Mouse (Mus musculus) liver, embryonic 13.5 days (tissue): ENCODE results near the gene Smarcc1. TPM values are rescaled to one million over a fixed set of nuclear protein-coding genes. Genes with fewer than 3 reads are reported as not detected.
"Not testable (repeated sequence)": the region's sequence is repeated elsewhere in the genome, so short reads cannot be mapped to it uniquely, and the experiment has no call there.

Source experiments
- ATAC-seq: fragments of 200-750 bp; cut with Nextera tagmentation; 2 replicates; pipeline ENCODE4 v1.8.0; 2017; ENCODE audit warnings: low read depth, mild to moderate bottlenecking, moderate number of reproducible peaks, moderate library complexity
- DNase-seq: peaks from one replicate; pipeline ENCODE4 v3.0.0; 2022
- H3K27ac ChIP-seq: fragments of 300-500 bp; sonication (generic); 2 replicates; pipeline ENCODE4 v1.5.1; 2015; ENCODE audit warnings: moderate library complexity, mild to moderate bottlenecking, inconsistent platforms
- H3K27me3 ChIP-seq: fragments of 300-500 bp; sonication (generic); 2 replicates; pipeline ENCODE4 v1.6.1; 2015; ENCODE audit warnings: mild to moderate bottlenecking, inconsistent platforms
- H3K36me3 ChIP-seq: fragments of 300-500 bp; sonication (generic); 2 replicates; pipeline ENCODE4 v1.6.1; 2015; ENCODE audit warnings: mild to moderate bottlenecking, inconsistent platforms
- H3K4me1 ChIP-seq: fragments of 300-500 bp; sonication (generic); replicated peaks from 2 replicates; pipeline ENCODE4 v1.6.1; 2015; ENCODE audit warnings: inconsistent platforms
- H3K4me2 ChIP-seq: fragments of 300-500 bp; sonication (generic); 2 replicates; pipeline ENCODE4 v1.6.1; 2015; ENCODE audit warnings: inconsistent platforms, mild to moderate bottlenecking, moderate library complexity
- H3K4me3 ChIP-seq: fragments of 300-500 bp; sonication (generic); replicated peaks from 2 replicates; pipeline ENCODE4 v1.5.1; 2015; ENCODE audit warnings: mild to moderate bottlenecking, inconsistent platforms
- H3K9ac ChIP-seq: fragments of 300-500 bp; sonication (generic); 2 replicates; pipeline ENCODE4 v1.6.1; 2015; ENCODE audit warnings: mild to moderate bottlenecking, inconsistent platforms
- H3K9me3 ChIP-seq: fragments of 300-500 bp; sonication (generic); replicated peaks from 2 replicates; pipeline ENCODE4 v1.6.1; 2016; ENCODE audit warnings: inconsistent platforms
- WGBS: fragments of 180-500 bp; shearing (Covaris S2); methylation state at CpG from one replicate; pipeline ENCODE4 v1.1.7; 2015; ENCODE audit not compliant: insufficient replicate concordance; 5-methylcytosine and 5-hydroxymethylcytosine counted together
- polyA plus RNA-seq: library from polyadenylated mRNA; unstranded; fragments of >200 nt; fragmentation: Nextera tagmentation; extraction: Ambion mirVana; gene quantifications from 2 replicates; pipeline ENCODE4 v1.2.1, GENCODE M21; 2015

Gene Smarcc1
- polyA plus RNA-seq: 43.4 and 54.5 TPM in 2 replicates

- Histone ChIP-seq H3K4me1 (peaks cover 27% of the 10 kb centered on the region), H3K9me3 (no peaks in the 10 kb centered on the region), H3K4me2 (peak within 1 kb of the TSS; percentile 83), H3K36me3 (peaks cover 11% of the 10 kb centered on the region), H3K27ac (peak within 1 kb of the TSS; percentile 91), H3K4me3 (peak within 1 kb of the TSS; percentile 83), H3K27me3 (no peaks in the 10 kb centered on the region), H3K9ac (peak within 1 kb of the TSS; percentile 91)
- WGBS: under 1% methylated on average over 75 of the region's 79 CpGs
- ATAC-seq: peak; percentile 95
- peak; percentile 82 for DNase-seq
These were observed at the start of gene Smarcc1 for GRCm38 (mm10) chr9:110116977-110117778. Smarcc1 (plus strand) TSS chr9:110117708.

- 78% methylated on average over 6 of the region's 6 CpGs for WGBS
- no peak for ATAC-seq
- no peak overlapping the region for H3K27ac ChIP-seq
- no peaks in the 10 kb centered on the region for H3K4me1 ChIP-seq
- DNase-seq: no peak
- no peak overlapping the region for H3K4me3 ChIP-seq
- peaks cover 12% of the 10 kb centered on the region for H3K36me3 ChIP-seq
- no peaks in the 10 kb centered on the region for H3K9me3 ChIP-seq
- H3K9ac ChIP-seq: no peak overlapping the region
- no peak overlapping the region for H3K4me2 ChIP-seq
- H3K27me3 ChIP-seq: no peaks in the 10 kb centered on the region
These were observed 48.8 kb upstream of the Smarcc1 start for GRCm38 (mm10) chr9:110068745-110069144.

GRCm38 (mm10) chr9:110070358-110070757 is 47.1 kb upstream of the Smarcc1 start:
- H3K27me3 ChIP-seq: no peaks in the 10 kb centered on the region
- no peak for ATAC-seq

GRCm38 (mm10) chr9:110071011-110071410 is 46.5 kb upstream of the Smarcc1 start:
- peaks cover 12% of the 10 kb centered on the region for H3K36me3 ChIP-seq
- H3K9ac ChIP-seq: no peak overlapping the region
- no peak for DNase-seq
- WGBS: 68% methylated on average over 4 of the region's 4 CpGs
- H3K4me3 ChIP-seq: no peak overlapping the region
- no peaks in the 10 kb centered on the region for H3K4me1 ChIP-seq
- no peak overlapping the region for H3K4me2 ChIP-seq
- H3K27ac ChIP-seq: no peak overlapping the region
- ATAC-seq: no peak
- no peaks in the 10 kb centered on the region for H3K9me3 ChIP-seq
- H3K27me3 ChIP-seq: no peaks in the 10 kb centered on the region

More at GRCm38 (mm10) chr9:110070358-110070757, 47.1 kb upstream of the Smarcc1 start:
- WGBS: 77% methylated on average over 9 of the region's 9 CpGs
- H3K4me2 ChIP-seq: no peak overlapping the region
- no peaks in the 10 kb centered on the region for H3K4me1 ChIP-seq
- no peaks in the 10 kb centered on the region for H3K9me3 ChIP-seq
- peaks cover 12% of the 10 kb centered on the region for H3K36me3 ChIP-seq
- no peak overlapping the region for H3K9ac ChIP-seq
- H3K4me3 ChIP-seq: no peak overlapping the region
- DNase-seq: no peak
- no peak overlapping the region for H3K27ac ChIP-seq

GRCm38 (mm10) chr9:110071843-110072242 is 45.7 kb upstream of the Smarcc1 start:
- 3% methylated on average over 1 of the region's 1 CpGs for WGBS

GRCm38 (mm10) chr9:110076468-110076867 is 41.0 kb upstream of the Smarcc1 start:
- not testable (repeated sequence) for H3K9me3 ChIP-seq, H3K4me1 ChIP-seq, H3K4me3 ChIP-seq, H3K27me3 ChIP-seq, H3K4me2 ChIP-seq, ATAC-seq, H3K27ac ChIP-seq, H3K9ac ChIP-seq, DNase-seq
- 48% methylated on average over 7 of the region's 7 CpGs for WGBS
- H3K36me3 ChIP-seq: peaks cover 14% of the 10 kb centered on the region

More at GRCm38 (mm10) chr9:110071843-110072242, 45.7 kb upstream of the Smarcc1 start:
- ATAC-seq (no peak), DNase-seq (peak; percentile 46)
- no peak overlapping the region for H3K4me3 ChIP-seq
- H3K27me3 ChIP-seq: no peaks in the 10 kb centered on the region
- peaks cover 12% of the 10 kb centered on the region for H3K36me3 ChIP-seq
- H3K9me3 ChIP-seq: no peaks in the 10 kb centered on the region
- H3K4me1 ChIP-seq: no peaks in the 10 kb centered on the region
- H3K27ac ChIP-seq: no peak overlapping the region
- H3K9ac ChIP-seq: no peak overlapping the region
- no peak overlapping the region for H3K4me2 ChIP-seq

- Histone ChIP-seq H3K4me1 (no peaks in the 10 kb centered on the region), H3K27ac (no peak overlapping the region), H3K36me3 (peaks cover 45% of the 10 kb centered on the region), H3K9ac (no peak overlapping the region), H3K4me2 (no peak overlapping the region), H3K4me3 (no peak overlapping the region), H3K9me3 (no peaks in the 10 kb centered on the region), H3K27me3 (no peaks in the 10 kb centered on the region)
- DNase-seq (no peak), ATAC-seq (no peak)
- 71% methylated on average over 3 of the region's 3 CpGs for WGBS
These were observed 36.4 kb upstream of the Smarcc1 start for GRCm38 (mm10) chr9:110081066-110081465.

- no peak overlapping the region for H3K27ac ChIP-seq
- WGBS: 86% methylated on average over 25 of the region's 25 CpGs
- DNase-seq: no peak
These were observed 33.1 kb upstream of the Smarcc1 start for GRCm38 (mm10) chr9:110084201-110084964.

GRCm38 (mm10) chr9:110085693-110086092 is 31.8 kb upstream of the Smarcc1 start:
- DNase-seq (no peak), ATAC-seq (no peak)
- H3K27ac ChIP-seq: no peak overlapping the region
- no peak overlapping the region for H3K4me2 ChIP-seq
- no peak overlapping the region for H3K9ac ChIP-seq
- 87% methylated on average over 8 of the region's 8 CpGs for WGBS
- H3K4me1 ChIP-seq: no peaks in the 10 kb centered on the region
- no peaks in the 10 kb centered on the region for H3K9me3 ChIP-seq
- no peak overlapping the region for H3K4me3 ChIP-seq
- peaks cover 87% of the 10 kb centered on the region for H3K36me3 ChIP-seq
- no peaks in the 10 kb centered on the region for H3K27me3 ChIP-seq

More at GRCm38 (mm10) chr9:110084201-110084964, 33.1 kb upstream of the Smarcc1 start:
- Histone ChIP-seq H3K9ac (no peak overlapping the region), H3K27me3 (no peaks in the 10 kb centered on the region), H3K36me3 (peaks cover 74% of the 10 kb centered on the region), H3K9me3 (no peaks in the 10 kb centered on the region), H3K4me2 (no peak overlapping the region), H3K4me3 (no peak overlapping the region), H3K4me1 (no peaks in the 10 kb centered on the region)
- peak; percentile 22; the same call in 1 of the 2 replicates for ATAC-seq

- H3K27me3 ChIP-seq: no peaks in the 10 kb centered on the region
- H3K27ac ChIP-seq: no peak overlapping the region
- H3K36me3 ChIP-seq: peaks cover 93% of the 10 kb centered on the region
- 75% methylated on average over 4 of the region's 4 CpGs for whole genome bisulfite sequencing
- DNase-seq (no peak), ATAC-seq (no peak)
- H3K9me3 ChIP-seq: no peaks in the 10 kb centered on the region
- H3K4me3 ChIP-seq: no peak overlapping the region
- no peaks in the 10 kb centered on the region for H3K4me1 ChIP-seq
- no peak overlapping the region for H3K4me2 ChIP-seq
- no peak overlapping the region for H3K9ac ChIP-seq
These were observed 24.2 kb upstream of the Smarcc1 start for GRCm38 (mm10) chr9:110093303-110093702.

GRCm38 (mm10) chr9:110094761-110095160 is 22.7 kb upstream of the Smarcc1 start:
- Histone ChIP-seq H3K36me3 (peaks cover 91% of the 10 kb centered on the region), H3K27ac (no peak overlapping the region), H3K27me3 (no peaks in the 10 kb centered on the region), H3K4me2 (no peak overlapping the region), H3K4me1 (peaks cover 8% of the 10 kb centered on the region), H3K4me3 (no peak overlapping the region), H3K9ac (no peak overlapping the region), H3K9me3 (no peaks in the 10 kb centered on the region)
- 86% methylated on average over 4 of the region's 4 CpGs for WGBS
- ATAC-seq: no peak
- no peak for DNase-seq
